ENCODE assay signal across 26 mouse cellular contexts in the genomic region with DNA sequence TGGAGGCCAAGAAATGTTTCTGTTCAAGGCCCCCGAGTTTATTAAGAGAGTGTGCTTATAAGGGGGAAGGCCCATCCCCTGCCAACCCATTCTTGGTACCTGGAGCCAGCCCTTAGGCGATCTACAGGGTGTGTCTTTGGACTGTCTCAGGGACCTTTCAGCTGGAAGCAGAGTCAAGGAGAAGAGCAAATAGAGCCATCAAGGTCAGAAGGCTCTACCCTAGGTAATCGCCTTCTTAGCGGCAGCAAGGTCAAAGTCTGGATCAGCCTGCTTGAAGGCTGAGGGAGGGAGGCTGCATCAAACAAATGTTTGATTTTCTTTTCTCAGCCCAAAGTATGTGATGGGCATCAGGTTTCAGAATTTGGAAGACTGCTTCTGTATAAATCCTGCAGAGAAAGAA. TPM values are rescaled to one million over a fixed set of nuclear protein-coding genes. Genes with fewer than 3 reads are reported as not detected.
DNase-seq lines count a peak whose midpoint lies in the region; ATAC-seq and TF ChIP-seq lines count a peak whose summit lies in the region.
"Had no signal": no experiment of that assay in that cellular context is flagged by ENCODE, and none has a peak within 500 bp of the region (broad histone marks: within the 10 kb centered on the region; RNA-seq: fewer than 3 reads in every experiment).

No protein-coding gene starts in this region.

- no peak overlapping the region for H3K4me3 ChIP-seq in intestine, embryonic 15.5 days (replicated peaks)
- H3K4me3 ChIP-seq in intestine, postnatal 0 days (ENCODE audit: low read depth, low read length): no peak overlapping the region
- H3K4me3 ChIP-seq in E14TG2a.4 (replicated peaks; ENCODE audit: low read length): 0 out of 2 replicates have a peak overlapping the region, but pooled peaks have one; percentile 3
- H3K4me3 ChIP-seq: forebrain, embryonic 10.5 days; forebrain, embryonic 13.5 days; gastrocnemius, adult 2 months; heart, adult 2 months; heart, embryonic 10.5 days; heart, embryonic 13.5 days; hindbrain, embryonic 12.5 days; hindbrain, embryonic 15.5 days had no signal

- no peak for TF ChIP-seq CTCF in intestine, postnatal 0 days (IDR thresholded peaks at IDR 0.05; ENCODE audit: low read depth)
- no peak for TF ChIP-seq CTCF in E14TG2a.4 (conservative IDR thresholded peaks at IDR 0.05; ENCODE audit: low read length)

- H3K9me3 ChIP-seq in intestine, embryonic 15.5 days: no peaks in the 10 kb centered on the region
- no peaks in the 10 kb centered on the region for H3K9me3 ChIP-seq in intestine, postnatal 0 days (ENCODE audit: control insufficient read depth)
- H3K9me3 ChIP-seq in E14TG2a.4 (ENCODE audit: low read length): no peaks in the 10 kb centered on the region
- H3K9me3 ChIP-seq: forebrain, embryonic 10.5 days; forebrain, embryonic 13.5 days; heart, embryonic 10.5 days; heart, embryonic 13.5 days; hindbrain, embryonic 12.5 days; hindbrain, embryonic 15.5 days had no signal

- H3K4me1 ChIP-seq in intestine, embryonic 15.5 days (replicated peaks): peaks cover 11% of the 10 kb centered on the region
- no peaks in the 10 kb centered on the region for H3K4me1 ChIP-seq in intestine, postnatal 0 days (replicated peaks; ENCODE audit: control insufficient read depth, insufficient read depth, low read length)
- peaks cover 54% of the 10 kb centered on the region for H3K4me1 ChIP-seq in E14TG2a.4 (replicated peaks; ENCODE audit: low read depth, low read length)
- H3K4me1 ChIP-seq: hindbrain, embryonic 12.5 days; hindbrain, embryonic 15.5 days had no signal

- WGBS in intestine, embryonic 15.5 days: 58% methylated on average over 4 of the region's 4 CpGs
- WGBS in intestine, postnatal 0 days: 48% methylated on average over 4 of the region's 4 CpGs

- no peaks in the 10 kb centered on the region for H3K36me3 ChIP-seq in intestine, embryonic 15.5 days
- H3K36me3 ChIP-seq in intestine, postnatal 0 days (ENCODE audit: control insufficient read depth, insufficient read depth): no peaks in the 10 kb centered on the region
- H3K36me3 ChIP-seq in E14TG2a.4 (ENCODE audit: insufficient read depth, low read length): no peaks in the 10 kb centered on the region
- H3K36me3 ChIP-seq: forebrain, embryonic 10.5 days; heart, embryonic 10.5 days; heart, embryonic 13.5 days; hindbrain, embryonic 12.5 days; hindbrain, embryonic 15.5 days had no signal

- H3K27ac ChIP-seq in intestine, embryonic 15.5 days: no peak overlapping the region
- H3K27ac ChIP-seq in intestine, postnatal 0 days (ENCODE audit: low read depth, low read length): no peak overlapping the region
- H3K27ac ChIP-seq: forebrain, embryonic 10.5 days; forebrain, embryonic 13.5 days; gastrocnemius, adult 2 months; heart, adult 2 months; heart, embryonic 10.5 days; heart, embryonic 13.5 days; hindbrain, embryonic 12.5 days; hindbrain, embryonic 15.5 days had no signal

- DNase-seq in ES-CJ7 (ENCODE audit: low read depth, low spot score) (peak; percentile 88), ZHBTc4 (ENCODE audit: low read depth, low spot score) (peak; percentile 77)
- no peak for DNase-seq in lung, postnatal 4 days
- no peak for DNase-seq in frontal cortex, postnatal 14 days (ENCODE audit: low spot score in 2 of 2)
- DNase-seq in layer of hippocampus, postnatal 36 days: no peak
- DNase-seq: adrenal gland, postnatal 10 days; adrenal gland, postnatal 36 days; B cell, adult 2 months; cerebellum, adult 18-20 months; cerebellum, adult 9-10 months; cerebellum, postnatal 14 days; gastrocnemius, adult 2 months; gastrocnemius, postnatal 14 days; heart, adult 2 months; heart, postnatal 14 days had no signal

- no peak overlapping the region for H3K9ac ChIP-seq in intestine, embryonic 15.5 days
- no peak overlapping the region for H3K9ac ChIP-seq in intestine, postnatal 0 days (ENCODE audit: low read depth, low read length)
- H3K9ac ChIP-seq: forebrain, embryonic 13.5 days; heart, embryonic 13.5 days; hindbrain, embryonic 12.5 days; hindbrain, embryonic 15.5 days had no signal

- H3K4me2 ChIP-seq in intestine, embryonic 15.5 days (replicated peaks): no peak overlapping the region
- no peak overlapping the region for H3K4me2 ChIP-seq in intestine, postnatal 0 days (replicated peaks; ENCODE audit: low read depth)
- H3K4me2 ChIP-seq: forebrain, embryonic 13.5 days; heart, embryonic 13.5 days; hindbrain, embryonic 12.5 days; hindbrain, embryonic 15.5 days had no signal

- no peaks in the 10 kb centered on the region for H3K27me3 ChIP-seq in intestine, embryonic 15.5 days (replicated peaks)
- H3K27me3 ChIP-seq in intestine, postnatal 0 days (replicated peaks; ENCODE audit: control insufficient read depth, insufficient read depth, low read length): no peaks in the 10 kb centered on the region
- H3K27me3 ChIP-seq in E14TG2a.4 (ENCODE audit: insufficient read depth, low read length): 0 out of 2 replicates have a peak, but pooled peaks cover 5% of the 10 kb centered on the region
- H3K27me3 ChIP-seq: CH12.LX; forebrain, embryonic 13.5 days; heart, embryonic 13.5 days; hindbrain, embryonic 12.5 days; hindbrain, embryonic 15.5 days had no signal

- ATAC-seq in intestine, embryonic 15.5 days: peak; percentile 49; the same call in 1 of the 2 replicates
- ATAC-seq in intestine, postnatal 0 days: no peak
- ATAC-seq: forebrain, embryonic 13.5 days; forebrain, embryonic 16.5 days had no signal

RNA-seq across cellular contexts. Expression of a gene that starts 11.7 kb away (rescaled TPM):
- polyA plus RNA-seq in intestine, embryonic 15.5 days (2015; fragmentation: Nextera tagmentation; extraction: Ambion mirVana): 74.6 and 81.9 TPM in 2 replicates
- polyA plus RNA-seq in intestine, postnatal 0 days (2015; fragmentation: Nextera tagmentation; extraction: Ambion mirVana): 138 and 151 TPM in 2 replicates
- 10 to 100 TPM; 49.2 to 52.9 TPM for total RNA-seq in layer of hippocampus, postnatal 36 days (2021)

RNA-seq across cellular contexts. Expression of a gene that starts 19.7 kb away (rescaled TPM):
- polyA plus RNA-seq in intestine, embryonic 15.5 days (2015; fragmentation: Nextera tagmentation; extraction: Ambion mirVana): 43.7 and 44.4 TPM in 2 replicates
- polyA plus RNA-seq in intestine, postnatal 0 days (2015; fragmentation: Nextera tagmentation; extraction: Ambion mirVana): 12.0 and 12.4 TPM in 2 replicates
- 100 to 1,000 TPM; 106 to 111 TPM for total RNA-seq in layer of hippocampus, postnatal 36 days (2021)

RNA-seq across cellular contexts. Expression of a gene that starts 38.1 kb away (rescaled TPM):
- polyA plus RNA-seq in intestine, embryonic 15.5 days (2015; fragmentation: Nextera tagmentation; extraction: Ambion mirVana): 24.9 and 25.7 TPM in 2 replicates
- 15.3 and 16.6 TPM in 2 replicates for polyA plus RNA-seq in intestine, postnatal 0 days (2015; fragmentation: Nextera tagmentation; extraction: Ambion mirVana)
- 100 to 1,000 TPM; 206 to 213 TPM for total RNA-seq in layer of hippocampus, postnatal 36 days (2021)

Comparison
In these comparisons a context has a peak if more than half of its experiments do, and no peak if none do; other contexts are left out.
1. DNase-seq: peak in ES-CJ7 (single experiment) and ZHBTc4 (single experiment); none in lung, postnatal 4 days (0 of 2), frontal cortex, postnatal 14 days (0 of 2) and layer of hippocampus, postnatal 36 days (0 of 2).